Mouse (Mus musculus) heart, postnatal 0 days (tissue): ENCODE measurements around the gene Tcaf2. TPM values are rescaled to one million over a fixed set of nuclear protein-coding genes. Genes with fewer than 3 reads are reported as not detected.

Experiments
- ATAC-seq: fragments of 200-750 bp; cut with Nextera tagmentation; 2 replicates; pipeline ENCODE4 v1.8.0; 2017; ENCODE audit warnings: low read depth, moderate number of reproducible peaks, moderate library complexity; ENCODE audit not compliant: insufficient read depth
- DNase-seq: peaks from one replicate; pipeline ENCODE4 v3.0.0-alpha.2; 2016; ENCODE audit warnings: low spot score
- H3K27ac ChIP-seq: fragments of 300-500 bp; sonication (generic); 2 replicates; pipeline ENCODE4 v1.5.1; 2014; ENCODE audit warnings: low read depth, mild to moderate bottlenecking
- H3K27me3 ChIP-seq: fragments of 300-500 bp; sonication (generic); 2 replicates; pipeline ENCODE4 v1.6.1; 2014; ENCODE audit warnings: low read length, mixed read lengths; ENCODE audit not compliant: control insufficient read depth, insufficient read depth
- H3K36me3 ChIP-seq: fragments of 300-500 bp; sonication (generic); replicated peaks from 2 replicates; pipeline ENCODE4 v1.6.1; 2014; ENCODE audit warnings: low read length, mixed read lengths; ENCODE audit not compliant: control insufficient read depth, insufficient read depth
- H3K4me1 ChIP-seq: fragments of 300-500 bp; sonication (generic); 2 replicates; pipeline ENCODE4 v1.6.1; 2014; ENCODE audit warnings: antibody characterized with exemption; ENCODE audit not compliant: control insufficient read depth, insufficient read depth
- H3K4me2 ChIP-seq: fragments of 300-500 bp; sonication (generic); 2 replicates; pipeline ENCODE4 v1.6.1; 2014; ENCODE audit warnings: low read depth, mild to moderate bottlenecking, low read length, moderate library complexity
- H3K4me3 ChIP-seq: fragments of 300-500 bp; sonication (generic); 2 replicates; pipeline ENCODE4 v1.5.1; 2014; ENCODE audit warnings: low read depth, low read length
- H3K9ac ChIP-seq: fragments of 300-500 bp; sonication (generic); replicated peaks from 2 replicates; pipeline ENCODE4 v1.6.1; 2014; ENCODE audit warnings: low read depth, low read length, mixed read lengths
- H3K9me3 ChIP-seq: fragments of 300-500 bp; sonication (generic); replicated peaks from 2 replicates; pipeline ENCODE4 v1.6.1; 2016; ENCODE audit warnings: low read length; ENCODE audit not compliant: control insufficient read depth
- CTCF ChIP-seq: IDR thresholded peaks from 2 replicates; pipeline ENCODE4 v1.5.1; 2016; ENCODE audit warnings: antibody characterized with exemption, control low read depth, low read depth
- EP300 ChIP-seq: IDR thresholded peaks from 2 replicates; pipeline ENCODE4 v1.6.1; 2016; ENCODE audit warnings: antibody characterized with exemption, low read depth
- WGBS: fragments of 180-500 bp; shearing (Covaris S2); extraction: QIAGEN DNeasy Blood & Tissue Kit; methylation state at CpG from one replicate; pipeline ENCODE4 v1.1.7; 2014; 5-methylcytosine and 5-hydroxymethylcytosine counted together
- polyA plus RNA-seq: library from polyadenylated mRNA; unstranded; fragments of >200 nt; fragmentation: Nextera tagmentation; extraction: Ambion mirVana; gene quantifications from 2 replicates; pipeline ENCODE4 v1.2.1, GENCODE M21; 2015
- total RNA-seq: library from RNA; depleted of rRNA; stranded (reverse); fragments of >200 nt; gene quantifications from 2 replicates; pipeline ENCODE4 v1.2.3, GENCODE M21; 2014; ENCODE audit warnings: low replicate concordance; rRNA removed

The Tcaf2 gene
- total and polyA plus RNA-seq, 2 experiments from 2014 or later = 1.5 to 2.7 TPM

DNA sequence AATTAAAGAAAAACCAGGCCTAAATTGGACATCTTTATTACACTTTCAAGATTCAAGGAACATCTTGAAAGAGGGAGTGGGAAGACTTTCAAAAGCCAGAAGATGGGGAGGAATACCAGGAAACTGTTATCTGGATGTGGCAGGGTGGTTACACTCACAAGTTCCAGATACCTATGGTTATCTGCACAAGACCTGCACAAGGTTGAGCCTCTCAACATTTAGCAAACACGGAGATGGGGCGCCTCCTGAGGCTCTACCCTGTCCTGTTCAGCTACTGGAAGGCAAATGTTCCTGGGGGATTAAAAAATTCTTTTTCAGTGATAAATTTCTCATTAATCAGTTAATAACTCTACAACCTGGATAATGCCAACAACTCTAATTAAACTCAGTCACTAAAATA, 67.6 kb downstream of the Tcaf2 start:
- DNase-seq (no peak), ATAC-seq (no peak)
- 81% methylated on average over 2 of the region's 2 CpGs for WGBS
- Histone ChIP-seq H3K4me3 (no peak overlapping the region), H3K36me3 (no peaks in the 10 kb centered on the region), H3K9ac (no peak overlapping the region), H3K4me1 (no peaks in the 10 kb centered on the region), H3K27me3 (no peaks in the 10 kb centered on the region), H3K4me2 (no peak overlapping the region), H3K27ac (no peak overlapping the region), H3K9me3 (no peaks in the 10 kb centered on the region)
- TF ChIP-seq EP300 (no peak), CTCF (no peak)

Other genes starting within 250 kb of the Tcaf2 start
- gene Tas2r143, start 245.0 kb downstream of the Tcaf2 start, total RNA-seq = not detected in 2 replicates
- gene Tas2r143, start 245.0 kb downstream of the Tcaf2 start, polyA plus RNA-seq = not detected in 2 replicates
- not detected in 2 replicates for gene Tas2r135, start 239.8 kb downstream of the Tcaf2 start, total RNA-seq
- gene Tas2r135, start 239.8 kb downstream of the Tcaf2 start, polyA plus RNA-seq = not detected in 2 replicates
- not detected in 2 replicates for gene Tas2r126, start 210.7 kb downstream of the Tcaf2 start, total RNA-seq
- gene Tas2r126, start 210.7 kb downstream of the Tcaf2 start, polyA plus RNA-seq = not detected in 2 replicates
- not detected in 2 replicates for gene Olfr458, start 180.1 kb downstream of the Tcaf2 start, total RNA-seq
- not detected in 2 replicates for gene Olfr458, start 180.1 kb downstream of the Tcaf2 start, polyA plus RNA-seq
- gene Olfr457, start 168.9 kb downstream of the Tcaf2 start, total RNA-seq = not detected in 2 replicates
- not detected in 2 replicates for gene Olfr457, start 168.9 kb downstream of the Tcaf2 start, polyA plus RNA-seq
- not detected in 2 replicates for gene Olfr456, start 158.0 kb downstream of the Tcaf2 start, total RNA-seq
- gene Olfr456, start 158.0 kb downstream of the Tcaf2 start, polyA plus RNA-seq = not detected in 2 replicates
- not detected in 2 replicates for gene Olfr455, start 97.7 kb downstream of the Tcaf2 start, total RNA-seq
- gene Olfr455, start 97.7 kb downstream of the Tcaf2 start, polyA plus RNA-seq = not detected in 2 replicates
- not detected in 2 replicates for gene Tcaf3, start 47.6 kb downstream of the Tcaf2 start, total RNA-seq
- not detected in 2 replicates for gene Tcaf3, start 47.6 kb downstream of the Tcaf2 start, polyA plus RNA-seq
- gene Tcaf1, start 64.8 kb upstream of the Tcaf2 start, total RNA-seq = 35.7 and 45.1 TPM in 2 replicates
- gene Tcaf1, start 64.8 kb upstream of the Tcaf2 start, polyA plus RNA-seq = 23.9 and 24.8 TPM in 2 replicates
- not detected in 2 replicates for gene Olfr453, start 94.1 kb upstream of the Tcaf2 start, total RNA-seq
- gene Olfr453, start 94.1 kb upstream of the Tcaf2 start, polyA plus RNA-seq = not detected in 2 replicates
- gene Olfr38, start 111.2 kb upstream of the Tcaf2 start, total RNA-seq = not detected in 2 replicates
- gene Olfr38, start 111.2 kb upstream of the Tcaf2 start, polyA plus RNA-seq = not detected in 2 replicates
- gene Olfr452, start 139.8 kb upstream of the Tcaf2 start, total RNA-seq = not detected in 2 replicates
- gene Olfr452, start 139.8 kb upstream of the Tcaf2 start, polyA plus RNA-seq = not detected in 2 replicates
- not detected in 2 replicates for gene Olfr450, start 166.7 kb upstream of the Tcaf2 start, total RNA-seq
- gene Olfr450, start 166.7 kb upstream of the Tcaf2 start, polyA plus RNA-seq = not detected in 2 replicates
- gene Olfr449, start 189.1 kb upstream of the Tcaf2 start, total RNA-seq = not detected in 2 replicates
- not detected in 2 replicates for gene Olfr449, start 189.1 kb upstream of the Tcaf2 start, polyA plus RNA-seq
- not detected in 2 replicates for gene Olfr448, start 245.2 kb upstream of the Tcaf2 start, total RNA-seq
- gene Olfr448, start 245.2 kb upstream of the Tcaf2 start, polyA plus RNA-seq = not detected in 2 replicates